Mouse (Mus musculus) urinary bladder, postnatal 36 days (tissue): Measurements from ENCODE around the gene Tmem116.

Experiments
- DNase-seq, 2 experiments: peaks; one replicate each; pipeline ENCODE4 v3.0.0; 2022; ENCODE audit warnings: low spot score in 2 of 2, mixed read lengths in 1 of 2

The Tmem116 gene

DNA sequence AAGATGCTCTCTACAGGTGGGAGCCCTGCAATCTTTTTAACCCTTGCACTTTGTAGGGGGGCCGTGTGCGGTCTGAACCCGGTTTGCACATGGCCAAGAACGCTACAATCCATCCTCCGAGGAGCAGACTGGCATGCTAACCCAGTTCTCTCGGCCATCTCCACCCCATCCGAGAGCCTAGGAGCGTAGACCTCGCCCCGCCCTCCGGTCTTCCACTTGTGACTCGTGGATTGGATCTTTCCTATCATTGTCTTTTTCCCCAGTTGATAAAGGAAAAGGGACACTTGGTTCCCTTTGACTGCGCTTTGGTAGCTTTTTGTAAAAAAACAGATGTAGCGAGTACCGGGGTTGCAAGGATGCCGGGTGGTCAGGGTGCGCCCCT, at the start of gene Tmem116:
TSS of gene Tmem116 (plus strand) at position 250 of the 382 bp plus-strand sequence.
- peak in 1 of 2 experiments; percentile 34 for DNase-seq

DNA sequence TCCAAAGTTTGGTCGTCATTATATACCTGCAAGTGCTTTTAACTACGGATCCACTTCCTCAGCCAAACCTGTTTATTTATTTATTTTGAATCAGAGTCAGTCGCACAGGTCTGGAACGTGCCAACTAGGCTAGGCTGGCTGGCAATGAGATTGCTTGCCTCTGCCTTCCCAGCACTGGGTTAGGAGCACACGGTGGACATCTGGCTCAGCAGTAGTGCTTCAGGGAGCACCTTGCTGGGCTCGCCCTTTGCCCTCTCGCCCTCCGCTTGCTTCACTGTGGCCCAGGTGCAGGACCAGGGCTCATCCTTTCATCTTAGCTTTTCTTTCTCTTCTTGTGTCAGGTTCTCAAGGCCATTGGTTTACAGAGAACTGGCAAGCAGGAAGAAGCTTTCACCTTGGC, 43.8 kb upstream of the Tmem116 start:
- DNase-seq = peak in 1 of 2 experiments; percentile 29

DNA sequence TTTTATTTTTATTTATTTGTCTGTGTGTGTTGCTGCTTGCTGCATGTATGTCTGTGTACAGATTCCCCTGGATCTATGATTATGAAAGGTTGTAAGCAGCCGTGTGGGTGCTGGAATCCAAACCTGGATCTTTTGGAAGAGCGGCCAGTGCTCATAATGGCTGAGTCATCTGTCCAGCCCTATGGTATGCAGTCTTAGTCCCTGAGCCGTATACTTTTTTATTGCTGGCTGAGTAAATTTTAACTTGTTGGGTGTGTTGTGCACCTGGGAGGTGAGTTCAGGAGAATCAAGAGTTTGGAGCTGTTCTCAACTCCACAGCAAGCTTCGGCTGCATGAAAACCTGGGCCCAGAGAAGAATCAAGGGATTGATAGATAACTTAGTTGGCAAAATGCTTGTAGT, 40.7 kb upstream of the Tmem116 start:
- DNase-seq = no peak

DNA sequence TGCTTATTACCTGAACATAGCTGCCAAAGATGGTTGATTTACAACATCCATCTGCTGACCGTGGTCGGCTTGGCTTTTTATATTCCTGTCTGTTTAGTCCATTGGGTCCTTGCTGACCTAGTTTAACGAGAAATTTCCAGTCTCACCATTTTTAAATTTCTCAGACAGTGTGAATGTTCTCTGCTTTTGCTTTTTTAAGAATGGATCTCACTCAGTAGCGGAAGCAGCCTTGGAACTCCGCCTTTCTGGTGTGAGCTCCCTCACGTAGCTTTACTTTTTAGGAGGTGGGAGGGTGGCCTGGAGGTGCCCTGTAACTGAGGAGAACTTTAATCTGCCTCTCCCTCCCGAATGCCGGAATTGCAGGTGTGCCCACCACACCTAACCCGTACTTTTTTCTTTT, 31.0 kb upstream of the Tmem116 start:
- DNase-seq = no peak

DNA sequence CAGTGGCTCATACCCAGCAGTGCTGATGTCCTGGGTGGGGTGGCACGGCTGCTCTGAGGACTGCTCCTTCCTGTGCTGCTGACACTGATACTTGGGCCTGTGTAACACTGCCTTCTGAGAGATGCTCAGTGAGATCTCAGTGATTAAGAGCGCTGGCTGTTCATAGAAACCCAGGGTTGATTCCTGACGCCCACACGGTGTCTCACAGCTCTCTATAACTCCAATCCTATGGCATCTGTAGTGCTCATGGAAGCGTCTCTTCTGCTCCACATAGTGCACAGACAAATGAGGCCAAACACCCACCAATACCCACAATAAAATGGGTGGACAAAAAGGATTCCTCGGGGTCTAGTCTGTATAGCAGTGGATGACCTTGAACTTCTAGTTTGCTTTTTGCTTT, 28.9 kb upstream of the Tmem116 start:
- no peak for DNase-seq

DNA sequence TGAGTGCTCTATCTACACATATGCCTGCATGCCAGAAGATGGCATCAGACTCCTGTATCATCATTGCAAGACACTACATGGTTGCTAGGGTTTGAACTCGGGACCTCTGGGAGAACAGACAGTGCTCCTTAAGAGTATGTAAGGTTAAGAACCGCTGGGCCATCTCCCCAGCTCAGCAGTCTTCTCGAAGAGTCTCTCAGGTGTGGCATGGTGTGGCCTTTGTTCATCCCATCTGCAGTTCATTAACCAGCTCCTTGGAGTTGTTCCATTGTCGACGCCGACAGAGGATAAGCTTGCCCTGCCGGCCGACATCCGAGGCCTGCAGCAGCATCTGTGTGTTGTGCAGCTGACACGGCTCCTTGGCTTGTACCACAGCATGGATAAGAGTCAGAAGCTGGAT, 28.4 kb upstream of the Tmem116 start:
- DNase-seq = no peak

DNA sequence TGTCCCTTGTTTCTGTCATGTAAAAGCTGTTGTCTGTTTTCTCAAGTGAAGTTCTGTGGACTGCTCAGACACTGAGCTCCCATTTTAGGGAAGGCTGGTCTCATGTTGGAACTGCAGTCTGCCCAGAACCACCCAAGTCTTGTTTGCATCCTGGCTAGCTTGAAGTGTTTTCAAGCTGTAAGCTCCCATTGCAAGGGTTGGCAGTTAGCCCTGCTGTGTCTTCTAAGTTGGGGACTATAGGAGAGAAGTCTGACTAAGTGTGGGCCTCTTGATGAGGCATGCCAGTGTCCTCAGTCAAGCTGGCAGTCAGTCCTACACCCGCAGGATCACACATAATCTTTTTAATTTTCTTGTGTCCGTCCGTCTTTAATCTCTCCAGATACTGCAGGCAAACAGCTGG, 22.7 kb upstream of the Tmem116 start:
- DNase-seq = no peak

DNA sequence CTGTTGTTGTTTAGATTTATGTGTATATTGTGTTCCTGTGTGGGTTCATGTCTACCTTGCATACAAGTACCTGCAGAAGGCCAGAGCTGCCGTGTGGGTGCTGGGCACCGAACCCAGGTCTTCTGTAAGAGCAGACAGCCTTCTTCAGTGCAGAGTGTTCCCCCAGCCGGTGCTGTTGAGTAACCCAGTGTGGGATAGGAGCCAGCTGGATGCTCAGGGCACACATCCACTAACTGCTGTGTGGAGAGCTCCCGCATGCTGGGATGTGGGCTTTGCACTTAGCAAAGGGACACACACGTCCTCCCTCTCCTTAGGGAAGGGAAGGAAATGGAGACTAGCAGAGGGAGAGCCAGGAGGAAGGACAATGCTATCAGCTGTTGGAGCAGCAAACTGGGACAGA, 13.6 kb upstream of the Tmem116 start:
- DNase-seq = peak in 1 of 2 experiments; percentile 28

DNA sequence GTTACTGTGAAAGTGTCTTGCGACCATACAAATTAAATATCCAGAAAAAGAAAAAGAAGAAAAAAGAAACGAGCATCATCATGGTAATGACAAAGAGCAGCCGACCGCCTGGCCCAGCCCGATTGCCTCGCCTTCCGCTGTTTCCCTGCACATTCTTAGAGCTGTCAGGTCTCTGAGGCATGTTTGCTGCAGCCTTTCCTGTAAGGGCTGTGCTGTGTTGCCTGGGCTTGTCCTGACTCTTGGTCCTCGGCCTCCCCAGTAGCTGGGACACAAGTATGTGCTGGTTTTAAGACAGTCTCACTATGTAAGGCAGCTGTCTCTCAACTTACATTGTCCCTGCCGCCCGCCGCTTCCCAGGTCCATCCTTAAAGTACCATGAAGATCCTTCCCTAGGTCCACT, 12.9 kb upstream of the Tmem116 start:
- DNase-seq = peak in 1 of 2 experiments; percentile 30

DNA sequence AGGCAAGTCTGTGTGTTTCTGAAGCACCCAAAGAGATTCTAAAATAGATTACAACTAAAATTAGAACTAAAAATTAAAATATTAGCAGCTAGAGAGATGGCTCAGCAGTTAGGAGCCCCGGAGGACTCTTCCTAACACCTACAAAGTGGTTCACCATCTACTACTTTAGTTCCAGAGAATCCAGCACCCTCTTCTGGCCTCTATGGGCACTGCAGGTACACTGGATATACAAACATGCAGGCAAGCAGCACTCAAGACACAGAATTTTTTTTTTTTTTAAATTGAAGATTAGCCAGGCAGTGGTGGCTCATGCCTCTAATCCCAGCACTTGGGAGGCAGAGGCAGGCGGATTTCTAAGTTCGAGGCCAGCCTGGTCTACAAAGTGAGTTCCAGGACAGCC, 8.1 kb upstream of the Tmem116 start:
- DNase-seq = no peak

DNA sequence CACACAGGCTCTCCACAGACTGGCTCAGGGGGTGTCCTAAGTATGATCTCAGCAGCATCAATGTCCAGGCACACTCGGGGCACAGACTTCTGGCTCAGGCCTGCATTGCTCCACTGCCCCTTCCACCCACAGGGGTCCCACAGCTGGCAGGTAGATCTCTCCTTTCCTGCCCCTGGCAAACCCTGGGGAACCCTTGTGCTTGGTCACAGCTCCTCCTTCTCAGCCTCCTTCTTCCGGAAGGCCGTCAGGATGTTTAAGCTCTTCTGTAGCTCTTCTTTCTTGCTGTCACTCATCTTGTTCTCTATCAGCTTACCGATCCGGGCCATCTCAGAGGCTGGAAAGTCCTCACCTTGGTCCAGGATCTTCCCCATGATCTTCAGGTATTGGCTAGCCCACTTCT, 6.8 kb upstream of the Tmem116 start:
- DNase-seq = no peak

DNA sequence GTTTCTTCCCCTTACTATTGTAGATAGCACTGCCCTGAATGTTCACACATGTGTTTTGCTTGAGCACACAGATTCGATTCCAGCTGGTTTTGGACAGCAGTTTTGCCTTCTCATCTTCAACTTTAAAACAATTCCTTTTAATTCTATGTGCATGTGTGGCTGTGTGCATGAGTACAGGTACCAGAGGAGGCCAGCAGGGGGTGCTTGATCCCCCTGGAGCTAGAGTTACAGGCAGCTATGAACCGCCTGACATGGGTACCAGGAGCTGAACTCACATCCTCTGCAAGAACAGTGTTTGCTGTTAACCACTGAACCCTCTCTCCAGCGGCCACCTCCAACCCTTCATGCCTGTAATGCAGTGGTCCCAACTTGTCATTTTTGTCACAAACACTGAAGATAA, 3.2 kb upstream of the Tmem116 start:
- DNase-seq = no peak

DNA sequence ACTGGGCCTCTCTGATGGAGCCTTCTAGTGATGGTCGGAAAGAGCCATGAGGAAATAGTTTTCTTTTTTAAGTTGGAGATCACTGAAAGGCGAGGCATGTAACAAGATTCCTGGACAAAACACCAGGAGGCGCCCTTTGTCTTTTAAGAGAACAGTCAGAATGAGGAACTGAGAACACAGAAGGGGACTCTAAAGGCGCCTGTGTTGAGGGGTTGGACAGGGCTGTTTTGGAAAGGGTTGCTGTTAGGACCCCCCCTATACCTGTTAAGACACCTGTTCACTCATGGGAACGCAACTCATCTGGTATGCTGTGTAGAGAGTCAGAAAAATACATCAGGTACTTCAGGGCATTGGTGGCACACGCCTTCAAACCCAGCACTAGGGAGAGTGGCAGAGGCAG, 1.7 kb upstream of the Tmem116 start:
- peak in 1 of 2 experiments; percentile 50 for DNase-seq

DNA sequence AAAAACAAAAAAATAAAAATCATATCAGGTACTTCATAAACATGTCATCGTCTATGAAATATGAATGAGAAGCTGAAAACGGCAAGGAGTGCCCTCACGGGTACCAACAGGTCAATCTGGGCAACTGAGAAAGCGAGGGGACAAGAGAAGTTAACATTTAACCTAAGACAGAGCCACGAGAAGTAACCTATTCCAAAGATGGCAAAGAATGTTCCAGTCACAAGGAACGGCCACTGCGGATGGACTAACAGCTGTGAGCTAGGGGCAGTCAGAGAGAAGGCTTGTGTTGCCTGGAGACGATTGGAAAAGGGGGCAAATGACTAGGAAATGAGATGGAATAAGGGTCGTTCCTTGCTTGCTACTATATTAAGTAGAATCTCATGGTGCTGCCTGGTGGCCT, 1.2 kb upstream of the Tmem116 start:
- no peak for DNase-seq

DNA sequence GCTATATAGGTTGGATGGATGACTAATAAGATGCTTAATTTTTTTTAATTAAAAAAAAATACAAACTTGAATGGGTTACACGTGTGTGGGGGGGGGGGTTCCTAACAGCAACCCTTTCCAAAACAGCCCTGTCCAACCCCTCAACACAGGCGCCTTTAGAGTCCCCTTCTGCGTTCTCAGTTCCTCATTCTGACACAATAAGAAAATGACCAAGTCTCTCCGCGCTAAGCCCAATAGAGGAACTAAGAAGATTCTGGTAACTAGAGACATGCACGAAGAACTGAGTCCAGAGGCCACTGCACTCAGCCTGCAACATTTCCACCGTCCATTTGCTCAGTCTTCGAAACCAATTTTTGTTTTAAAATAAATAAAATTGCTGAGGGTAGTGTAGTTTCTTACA, 490 bp upstream of the Tmem116 start:
- no peak for DNase-seq

DNA sequence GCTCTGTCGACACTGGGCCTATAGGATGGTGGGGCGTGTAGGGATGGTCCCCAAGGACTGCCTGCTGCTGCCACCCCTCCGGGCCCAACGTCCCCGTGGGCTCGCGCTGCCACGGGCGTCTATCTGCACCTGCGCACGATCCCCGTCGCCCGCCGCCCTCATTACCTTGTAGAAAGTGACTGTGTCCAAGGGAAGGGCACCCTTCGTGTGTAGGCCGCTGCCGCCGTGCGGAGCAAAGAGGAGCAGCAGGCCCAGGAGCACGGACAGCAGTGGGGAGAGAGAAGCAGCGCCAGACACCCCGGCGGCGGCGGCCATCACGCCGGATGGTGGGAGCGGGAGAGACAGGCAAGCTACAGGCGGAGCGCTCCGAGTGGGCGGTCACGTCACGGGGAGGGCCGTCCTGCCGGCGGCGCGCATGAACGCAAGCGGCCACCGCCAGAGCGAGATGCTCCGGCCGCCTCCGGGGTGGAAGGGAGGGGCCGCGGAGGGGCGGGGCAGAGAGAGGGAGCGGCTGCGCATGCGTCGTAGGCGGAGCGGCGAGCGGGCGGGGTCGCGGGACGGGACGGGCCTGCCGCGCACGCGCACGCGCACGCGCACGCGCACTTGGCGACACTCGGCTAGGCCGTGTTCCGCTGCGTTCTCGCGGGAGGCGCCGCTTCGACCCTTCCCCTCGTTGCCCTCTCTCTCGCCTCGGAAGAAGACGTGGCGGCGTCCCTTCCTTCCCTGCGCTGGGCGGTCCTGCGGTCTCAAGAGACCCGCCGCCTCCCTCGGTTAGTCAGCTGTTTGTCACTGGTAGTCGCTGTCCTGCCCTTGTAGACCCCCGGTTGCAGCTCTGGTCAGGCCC, 555 bp downstream of the Tmem116 start, which contains the start of gene Erp29:
TSS of gene Erp29 (minus strand) at position 481 of the 844 bp plus-strand sequence.
- DNase-seq = peak; percentile 98 to 99

DNA sequence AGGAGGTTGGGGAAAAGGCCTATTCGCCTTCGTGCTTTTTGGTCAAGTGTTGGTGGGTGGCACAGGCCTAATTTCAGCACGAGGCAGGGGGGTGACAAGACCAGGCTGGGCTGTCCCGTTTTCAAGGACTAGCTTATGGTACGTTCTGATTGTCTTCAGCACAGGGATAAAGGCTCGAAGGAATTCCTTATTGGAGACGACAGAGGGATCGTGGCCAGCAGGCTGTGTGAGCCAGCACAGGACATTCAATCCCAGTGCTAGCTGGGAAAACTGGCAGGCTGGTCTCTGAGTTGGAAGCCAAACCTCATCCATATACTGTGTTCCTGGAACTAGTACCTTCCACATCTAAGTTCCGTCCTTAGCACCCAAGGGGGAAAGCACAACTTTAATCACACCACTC, 1.2 kb downstream of the Tmem116 start:
- peak in 1 of 2 experiments; percentile 41 for DNase-seq

DNA sequence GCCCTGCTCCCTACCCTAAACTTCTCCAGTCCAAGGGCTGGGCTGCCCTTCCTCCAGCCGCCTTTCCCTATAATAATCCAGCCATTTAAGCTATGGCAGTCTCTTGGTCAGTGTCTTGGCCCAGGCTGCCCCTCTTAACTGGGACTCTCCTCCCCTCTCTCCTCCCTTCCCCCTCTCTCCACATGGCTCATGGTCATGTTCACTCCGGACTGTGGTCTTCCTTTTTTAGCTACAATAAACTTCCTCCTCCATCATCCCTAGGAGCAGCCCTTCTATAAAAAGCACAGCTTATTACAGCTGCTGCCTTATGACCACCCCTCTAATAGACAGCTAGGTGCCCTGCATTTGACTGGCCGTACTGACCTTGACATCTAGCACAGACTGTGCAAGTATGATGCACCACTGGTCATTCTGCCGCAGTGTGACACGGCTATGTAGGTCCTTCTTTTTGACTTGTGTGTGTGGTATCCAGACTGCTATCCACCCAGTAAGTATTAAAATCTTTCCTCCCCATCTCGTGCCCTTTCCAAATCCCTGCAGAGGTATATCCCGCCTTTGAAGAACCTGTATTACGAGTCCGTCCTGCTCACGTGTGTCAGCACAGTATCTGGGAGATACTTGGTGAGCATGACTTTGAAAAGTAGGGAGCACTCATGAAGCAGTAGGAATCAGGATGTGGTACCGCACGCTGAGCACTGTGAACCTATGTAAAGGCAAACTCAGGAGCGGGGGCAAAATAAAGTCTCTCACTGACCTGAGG, 2.2 kb downstream of the Tmem116 start:
- DNase-seq = no peak

DNA sequence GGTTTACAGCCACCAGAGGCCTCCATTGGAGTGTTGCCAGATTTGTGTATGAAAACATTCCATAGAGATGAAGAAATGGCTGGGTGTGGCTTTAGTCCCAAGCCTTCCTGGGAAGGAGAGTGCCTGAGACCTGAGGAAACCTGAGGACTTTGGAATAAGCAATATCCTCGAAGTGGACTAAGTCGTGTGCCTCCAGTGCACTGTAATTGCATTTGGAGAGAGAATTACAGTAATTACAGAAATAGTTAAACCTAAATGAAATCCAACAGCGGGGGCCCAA, 2.8 kb downstream of the Tmem116 start:
- no peak for DNase-seq

DNA sequence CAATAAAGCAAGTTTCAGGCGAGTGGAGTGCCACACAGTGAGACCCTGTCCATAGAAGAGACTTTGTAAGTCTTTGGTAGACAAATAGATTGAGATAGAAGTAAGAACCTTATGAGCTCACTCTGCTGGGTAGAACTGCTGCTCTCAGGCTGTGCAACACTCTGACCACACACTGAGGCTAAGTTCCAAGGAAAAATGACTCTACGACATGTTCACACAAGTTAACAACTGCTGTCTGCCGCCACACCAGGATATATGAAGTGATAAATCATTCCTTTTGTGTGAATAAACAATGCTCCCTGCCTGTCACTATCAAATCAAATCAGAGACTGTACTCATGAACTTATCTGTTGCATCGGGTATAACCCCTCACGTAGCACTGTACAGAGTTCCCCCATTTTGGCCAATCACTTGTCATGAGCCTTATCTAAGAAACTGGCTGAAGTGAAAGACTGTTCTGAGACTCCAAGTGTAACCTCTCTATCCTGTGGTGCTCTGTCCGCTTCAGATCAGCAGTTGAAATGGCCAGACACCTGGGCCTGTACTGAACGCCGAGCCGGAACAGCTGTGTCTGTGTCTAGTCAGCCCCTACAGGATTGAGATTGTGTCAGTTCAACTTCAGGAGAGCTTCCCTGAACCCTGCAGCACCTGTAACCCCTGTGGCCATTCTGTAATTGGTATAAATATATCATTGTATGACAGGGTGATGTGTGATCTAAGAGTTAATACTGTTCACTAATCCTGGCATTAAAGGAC, 4.0 kb downstream of the Tmem116 start:
- no peak for DNase-seq

DNA sequence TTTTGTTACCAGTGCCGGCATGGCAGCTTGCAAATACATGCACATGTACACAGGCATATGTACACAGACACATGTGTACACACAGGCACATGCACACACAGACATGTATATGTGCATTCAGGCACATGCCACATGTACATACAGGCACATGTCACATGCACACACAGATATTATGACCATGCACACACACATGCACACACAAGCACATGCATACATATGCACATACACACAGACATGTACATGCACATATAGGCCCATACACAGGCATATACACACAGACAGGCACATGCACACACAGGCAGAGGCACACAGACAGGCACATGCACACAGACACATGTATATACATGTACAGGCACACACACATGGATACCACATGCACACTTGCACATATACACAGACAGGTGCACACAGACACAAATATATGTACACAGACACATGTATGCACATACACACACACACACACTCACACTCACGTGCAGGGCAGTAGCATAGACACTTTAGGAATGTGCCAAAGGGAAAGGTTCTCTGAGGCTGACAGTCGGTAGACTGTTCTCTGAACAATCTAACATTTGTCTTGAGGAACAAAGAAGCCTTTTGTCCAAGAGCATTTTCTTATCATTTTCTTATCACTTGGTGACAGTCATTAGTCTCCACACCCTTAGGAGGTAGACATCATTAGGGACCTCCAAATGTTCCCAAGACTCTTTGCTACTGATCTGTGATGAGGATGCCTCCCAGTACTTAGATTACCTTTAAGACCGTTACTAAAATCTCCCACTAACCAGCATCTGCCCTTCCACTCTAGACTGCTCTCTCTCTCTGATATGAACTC, 9.9 kb downstream of the Tmem116 start:
- DNase-seq = no peak

DNA sequence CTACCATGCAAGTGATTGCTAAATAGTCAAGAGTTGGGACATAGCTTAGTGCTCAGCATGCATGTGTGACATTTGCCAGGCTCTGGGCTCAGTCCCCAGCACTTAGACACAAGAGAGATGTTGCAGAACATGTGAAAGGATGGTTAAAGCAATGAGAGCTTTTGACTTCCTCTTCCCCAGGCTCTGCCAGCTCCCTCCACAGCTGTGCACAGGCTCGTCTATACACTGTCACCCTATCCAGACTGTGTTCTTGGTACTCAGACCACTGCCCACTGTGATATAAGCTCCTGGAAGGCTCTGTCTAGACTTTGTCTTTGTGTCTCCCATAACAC, 10.4 kb downstream of the Tmem116 start:
- DNase-seq = no peak
